Mouse (Mus musculus): ENCODE measurements around the gene Tubg1.

- TF ChIP-seq E2F4 (IDR thresholded peaks at IDR 0.05; ENCODE audit: insufficient read depth) (peak; percentile 49), TCF12 (IDR thresholded peaks at IDR 0.05; ENCODE audit: insufficient read depth, poor library complexity, severe bottlenecking) (no peak), MYOG (IDR thresholded peaks at IDR 0.05; ENCODE audit: control insufficient read depth in 1 of 3, insufficient read depth in 1 of 3, insufficient read length in 2 of 3, low read depth in 2 of 3) (peak in 1 of 3 experiments; percentile 11), POLR2AphosphoS2 (IDR thresholded peaks at IDR 0.05; ENCODE audit: insufficient read length, low read depth) (peak; percentile 93), POLR2A (IDR thresholded peaks at IDR 0.05; ENCODE audit: insufficient read length, low read depth) (peak; percentile 96), MYOD1 (IDR thresholded peaks at IDR 0.05; ENCODE audit: control insufficient read depth in 1 of 3, insufficient read length in 2 of 3, low read depth in 2 of 3) (no peak), MAX (IDR thresholded peaks at IDR 0.05; ENCODE audit: low read depth) (no peak), USF1 (IDR thresholded peaks at IDR 0.05; ENCODE audit: low read depth) (peak; percentile 71), CEBPB (IDR thresholded peaks at IDR 0.05; ENCODE audit: insufficient read depth, poor library complexity, severe bottlenecking) (peak; percentile 80), REST (IDR thresholded peaks at IDR 0.05; ENCODE audit: insufficient read depth, insufficient read length) (no peak), TCF3 (IDR thresholded peaks at IDR 0.05; ENCODE audit: insufficient read length, low read depth) (no peak)
These were observed 51.3 kb downstream of the Tubg1 start, which contains the start of gene Plekhh3 for GRCm38 (mm10) chr11:101170811-101171610.
